Mouse (Mus musculus) E14TG2a.4 (cell line): Measurements from ENCODE around the gene Gpa33.

Experiments used
- CTCF ChIP-seq: conservative IDR thresholded peaks from 2 replicates; pipeline ENCODE4 v1.5.1; 2014; ENCODE audit warnings: low read length
- NANOG ChIP-seq: IDR thresholded peaks from 2 replicates; pipeline ENCODE4 v1.6.1; 2014; ENCODE audit warnings: borderline replicate concordance, low read length, mixed read lengths
- POU5F1 ChIP-seq: IDR thresholded peaks from 2 replicates; pipeline ENCODE4 v1.6.1; 2014; ENCODE audit warnings: low read length, borderline replicate concordance

DNA sequence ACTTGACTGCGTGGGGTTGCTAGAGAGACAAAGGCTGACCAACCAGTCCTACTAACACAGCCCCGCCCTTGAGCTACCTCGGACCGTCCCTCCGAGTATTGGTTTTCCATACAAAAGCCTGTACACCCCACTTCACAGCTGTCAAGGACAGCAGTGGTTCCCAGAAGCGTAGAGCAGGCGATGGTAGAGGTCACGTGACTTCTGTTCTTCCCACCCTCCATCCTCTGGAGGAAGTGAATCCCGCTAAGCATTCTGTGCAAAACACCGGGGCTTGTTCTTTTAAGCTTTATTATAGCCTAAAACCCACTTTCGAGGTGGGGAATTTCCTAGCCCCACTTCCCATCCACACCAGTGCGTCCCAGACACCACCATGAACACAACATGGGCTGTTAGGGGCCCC is 27.7 kb downstream of the Gpa33 start:
- TF ChIP-seq CTCF (no peak), NANOG (no peak), POU5F1 (no peak)
